Mouse (Mus musculus) hindbrain, embryonic 16.5 days (tissue): ENCODE measurements at regions not wholly inside any gene's neighbourhood (a gene's known extent, or its start where the extent isn't known, plus 50 kb on each side); places are given as distances from the start of the nearest gene placed in this dataset.
A peak's percentile ranks its signal among the peaks of the same experiment; 100 is the strongest.

Experiments
- ATAC-seq: fragments of 200-750 bp; cut with Nextera tagmentation; 2 replicates; pipeline ENCODE4 v1.8.0; 2017; ENCODE audit warnings: moderate TSS enrichment, moderate library complexity
- H3K27ac ChIP-seq: fragments of 300-500 bp; sonication (generic); 2 replicates; pipeline ENCODE4 v1.5.1; 2014; ENCODE audit warnings: low read depth, mild to moderate bottlenecking, control low read depth, low read length, moderate library complexity
- H3K27me3 ChIP-seq: fragments of 300-500 bp; sonication (generic); replicated peaks from 2 replicates; pipeline ENCODE4 v1.6.1; 2014; ENCODE audit warnings: low read length; ENCODE audit not compliant: control insufficient read depth, insufficient read depth
- H3K36me3 ChIP-seq: fragments of 300-500 bp; sonication (generic); 2 replicates; pipeline ENCODE4 v1.6.1; 2014; ENCODE audit warnings: mild to moderate bottlenecking, low read length, moderate library complexity, mixed read lengths; ENCODE audit not compliant: control insufficient read depth, insufficient read depth
- H3K4me1 ChIP-seq: fragments of 300-500 bp; sonication (generic); 2 replicates; pipeline ENCODE4 v1.6.1; 2014; ENCODE audit warnings: low read depth, low read length; ENCODE audit not compliant: control insufficient read depth, insufficient read depth
- H3K4me2 ChIP-seq: fragments of 300-500 bp; sonication (generic); 2 replicates; pipeline ENCODE4 v1.6.1; 2014; ENCODE audit warnings: mild to moderate bottlenecking, low read length, control low read depth, moderate library complexity
- H3K4me3 ChIP-seq: fragments of 300-500 bp; sonication (generic); 2 replicates; pipeline ENCODE4 v1.5.1; 2014; ENCODE audit warnings: mild to moderate bottlenecking, low read length, control low read depth, moderate library complexity
- H3K9ac ChIP-seq: fragments of 300-500 bp; sonication (generic); 2 replicates; pipeline ENCODE4 v1.6.1; 2014; ENCODE audit warnings: low read depth, mild to moderate bottlenecking, control low read depth, low read length, moderate library complexity
- H3K9me3 ChIP-seq: fragments of 300-500 bp; sonication (generic); 2 replicates; pipeline ENCODE4 v1.6.1; 2014; ENCODE audit warnings: mild to moderate bottlenecking, low read length, moderate library complexity; ENCODE audit not compliant: control insufficient read depth
- WGBS: fragments of 180-500 bp; shearing (Covaris S2); extraction: QIAGEN DNeasy Blood & Tissue Kit; methylation state at CpG from one replicate; pipeline ENCODE4 v1.1.7; 2014; 5-methylcytosine and 5-hydroxymethylcytosine counted together

- Histone ChIP-seq H3K9me3 (no peaks in the 10 kb centered on the region), H3K27me3 (no peaks in the 10 kb centered on the region), H3K36me3 (no peaks in the 10 kb centered on the region), H3K4me1 (no peaks in the 10 kb centered on the region), H3K27ac (no peak overlapping the region), H3K4me2 (no peak overlapping the region), H3K4me3 (no peak overlapping the region), H3K9ac (no peak overlapping the region)
- ATAC-seq = no peak
- WGBS = 57% methylated on average over 12 of the region's 12 CpGs
These were observed 265.2 kb upstream of the Sox2 start for GRCm38 (mm10) chr3:34384965-34385505.

GRCm38 (mm10) chr3:34377913-34378312 lies 272.3 kb upstream of the Sox2 start:
- Histone ChIP-seq H3K27ac (0 out of 2 replicates have a peak overlapping the region, but pooled peaks have one; percentile 9), H3K4me2 (peak overlapping the region; percentile 50)
- ATAC-seq = no peak

GRCm38 (mm10) chr3:34377329-34377728 lies 272.9 kb upstream of the Sox2 start:
- peak overlapping the region; percentile 44; the same call in 1 of the 2 replicates for H3K27ac ChIP-seq
- H3K9me3 ChIP-seq = no peaks in the 10 kb centered on the region
- peaks cover 5% of the 10 kb centered on the region; the same call in 1 of the 2 replicates for H3K4me1 ChIP-seq
- H3K4me2 ChIP-seq = peak overlapping the region; percentile 50
- 25% methylated on average over 12 of the region's 12 CpGs for WGBS
- no peaks in the 10 kb centered on the region for H3K36me3 ChIP-seq
- no peaks in the 10 kb centered on the region for H3K27me3 ChIP-seq
- ATAC-seq = 0 out of 2 replicates have a peak, but pooled peaks have one; percentile 30
- H3K4me3 ChIP-seq = peak overlapping the region; percentile 16
- H3K9ac ChIP-seq = peak overlapping the region; percentile 23; the same call in 1 of the 2 replicates

More at GRCm38 (mm10) chr3:34377913-34378312, 272.3 kb upstream of the Sox2 start:
- Histone ChIP-seq H3K4me3 (no peak overlapping the region), H3K27me3 (no peaks in the 10 kb centered on the region), H3K9me3 (no peaks in the 10 kb centered on the region), H3K4me1 (peaks cover 5% of the 10 kb centered on the region; the same call in 1 of the 2 replicates), H3K9ac (no peak overlapping the region), H3K36me3 (no peaks in the 10 kb centered on the region)
- WGBS = 26% methylated on average over 2 of the region's 2 CpGs

DNA sequence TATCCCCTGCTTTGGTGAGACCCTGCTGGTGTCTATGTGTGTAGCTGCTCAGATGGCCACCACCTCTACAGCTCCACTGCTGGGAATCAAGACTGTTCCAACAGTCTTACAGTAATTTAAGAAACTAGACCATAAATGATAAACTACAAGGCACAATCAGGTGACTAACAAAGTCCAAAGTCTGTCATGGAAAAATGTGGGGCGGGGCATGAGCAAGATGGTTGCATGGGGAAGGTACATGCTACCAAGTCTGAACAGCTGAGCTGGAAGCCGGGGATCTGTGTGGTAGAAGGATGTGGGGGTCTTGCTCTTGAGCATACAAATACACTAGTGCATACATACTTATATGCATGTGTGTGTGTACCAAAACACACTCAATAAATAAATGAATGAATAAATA lies 278.8 kb upstream of the Sox2 start:
- Histone ChIP-seq H3K36me3 (no peaks in the 10 kb centered on the region), H3K4me1 (no peaks in the 10 kb centered on the region), H3K27ac (no peak overlapping the region), H3K4me2 (no peak overlapping the region), H3K27me3 (no peaks in the 10 kb centered on the region), H3K9ac (no peak overlapping the region), H3K9me3 (no peaks in the 10 kb centered on the region), H3K4me3 (no peak overlapping the region)
- no peak for ATAC-seq
- WGBS = 94% methylated on average over 2 of the region's 2 CpGs

- ATAC-seq = no peak
- no peaks in the 10 kb centered on the region for H3K36me3 ChIP-seq
- no peak overlapping the region for H3K27ac ChIP-seq
- H3K9ac ChIP-seq = no peak overlapping the region
- WGBS = 77% methylated on average over 9 of the region's 9 CpGs
- no peaks in the 10 kb centered on the region for H3K4me1 ChIP-seq
- no peaks in the 10 kb centered on the region for H3K27me3 ChIP-seq
- H3K4me2 ChIP-seq = no peak overlapping the region
- no peaks in the 10 kb centered on the region for H3K9me3 ChIP-seq
- no peak overlapping the region for H3K4me3 ChIP-seq
These were observed 257.0 kb upstream of the Dnajc19 start for GRCm38 (mm10) chr3:34338100-34338499.

DNA sequence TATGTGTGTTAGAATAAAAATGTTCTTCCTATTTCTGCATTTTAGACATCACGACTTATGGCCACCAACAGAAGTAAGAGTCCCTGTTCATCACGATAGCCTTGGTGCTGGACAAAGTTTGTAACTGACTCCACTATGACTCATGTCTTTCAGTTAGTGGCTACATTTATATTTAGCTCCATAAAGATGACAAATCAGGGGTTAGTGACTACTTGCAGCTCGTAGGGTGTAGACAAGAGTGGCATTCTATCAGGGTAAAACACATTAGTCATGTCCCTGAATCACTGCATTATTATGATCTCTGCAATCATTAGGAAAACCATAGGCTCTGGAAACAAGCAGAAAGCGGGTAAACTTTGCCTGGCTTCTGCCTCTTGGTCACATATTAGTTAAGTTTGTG lies 252.4 kb upstream of the Dnajc19 start:
- H3K27ac ChIP-seq = no peak overlapping the region
- H3K4me2 ChIP-seq = no peak overlapping the region
- H3K4me3 ChIP-seq = no peak overlapping the region
- peaks cover 10% of the 10 kb centered on the region for H3K4me1 ChIP-seq
- no peak overlapping the region for H3K9ac ChIP-seq
- ATAC-seq = no peak
- WGBS = 90% methylated on average over 4 of the region's 4 CpGs
- H3K9me3 ChIP-seq = no peaks in the 10 kb centered on the region
- no peaks in the 10 kb centered on the region for H3K36me3 ChIP-seq
- H3K27me3 ChIP-seq = no peaks in the 10 kb centered on the region

GRCm38 (mm10) chr3:34331889-34332276 lies 250.8 kb upstream of the Dnajc19 start:
- Histone ChIP-seq H3K9ac (no peak overlapping the region), H3K27ac (no peak overlapping the region), H3K36me3 (no peaks in the 10 kb centered on the region), H3K4me2 (peak overlapping the region; percentile 36), H3K9me3 (no peaks in the 10 kb centered on the region), H3K4me3 (no peak overlapping the region), H3K4me1 (peaks cover 10% of the 10 kb centered on the region), H3K27me3 (no peaks in the 10 kb centered on the region)
- WGBS = 34% methylated on average over 5 of the region's 5 CpGs
- 0 out of 2 replicates have a peak, but pooled peaks have one; percentile 44 for ATAC-seq

GRCm38 (mm10) chr3:34330970-34331888 lies 250.1 kb upstream of the Dnajc19 start:
- Histone ChIP-seq H3K4me1 (peaks cover 10% of the 10 kb centered on the region), H3K4me2 (peak overlapping the region; percentile 36), H3K9me3 (no peaks in the 10 kb centered on the region), H3K36me3 (no peaks in the 10 kb centered on the region), H3K4me3 (no peak overlapping the region), H3K9ac (no peak overlapping the region), H3K27me3 (no peaks in the 10 kb centered on the region), H3K27ac (no peak overlapping the region)
- WGBS = 22% methylated on average over 22 of the region's 22 CpGs
- ATAC-seq = peak; percentile 87

DNA sequence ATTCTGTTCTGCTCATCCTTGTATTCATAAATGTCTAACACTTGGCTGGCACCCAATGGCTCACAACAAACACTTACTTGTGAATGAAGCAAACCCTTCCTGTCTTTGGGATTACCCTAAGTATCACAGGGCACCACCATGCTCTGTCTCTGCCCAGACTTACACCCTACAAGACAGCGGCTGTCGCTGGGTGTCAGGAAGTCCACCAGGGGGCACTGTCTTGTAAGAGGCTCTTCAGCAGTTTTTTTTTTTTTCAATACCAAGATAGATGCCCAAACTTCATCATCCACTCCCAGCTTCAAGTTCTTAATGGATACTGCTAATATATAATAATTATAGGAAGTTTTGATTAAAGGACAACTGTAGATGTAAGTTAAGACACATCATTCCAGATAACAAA lies 247.7 kb upstream of the Dnajc19 start:
- no peak overlapping the region for H3K4me3 ChIP-seq
- 20% methylated on average over 2 of the region's 2 CpGs for WGBS
- H3K27ac ChIP-seq = no peak overlapping the region
- H3K4me2 ChIP-seq = no peak overlapping the region
- ATAC-seq = no peak
- H3K36me3 ChIP-seq = no peaks in the 10 kb centered on the region
- H3K4me1 ChIP-seq = peaks cover 10% of the 10 kb centered on the region
- no peaks in the 10 kb centered on the region for H3K9me3 ChIP-seq
- H3K9ac ChIP-seq = no peak overlapping the region
- no peaks in the 10 kb centered on the region for H3K27me3 ChIP-seq
